Mouse (Mus musculus) left cerebral cortex, postnatal 4 days (tissue): ENCODE measurements around the gene Fbxo11. TPM values are rescaled to one million over a fixed set of nuclear protein-coding genes. Genes with fewer than 3 reads are reported as not detected.

Experiments
- DNase-seq: peaks from one replicate; pipeline ENCODE4 v3.0.0-alpha.2; 2022
- intact Hi-C: fragments of 180-260 bp; cut with DNase I; formaldehyde crosslinking; loops from one replicate; pipeline ENCODE4 v1.15.1; 2025
- total RNA-seq, 2 experiments: library from RNA; stranded (reverse); gene quantifications; 2 replicates each; pipeline ENCODE4 v1.2.3; 2021

Gene Fbxo11
- total RNA-seq = 100 to 1,000 TPM; 128 to 142 TPM

DNA sequence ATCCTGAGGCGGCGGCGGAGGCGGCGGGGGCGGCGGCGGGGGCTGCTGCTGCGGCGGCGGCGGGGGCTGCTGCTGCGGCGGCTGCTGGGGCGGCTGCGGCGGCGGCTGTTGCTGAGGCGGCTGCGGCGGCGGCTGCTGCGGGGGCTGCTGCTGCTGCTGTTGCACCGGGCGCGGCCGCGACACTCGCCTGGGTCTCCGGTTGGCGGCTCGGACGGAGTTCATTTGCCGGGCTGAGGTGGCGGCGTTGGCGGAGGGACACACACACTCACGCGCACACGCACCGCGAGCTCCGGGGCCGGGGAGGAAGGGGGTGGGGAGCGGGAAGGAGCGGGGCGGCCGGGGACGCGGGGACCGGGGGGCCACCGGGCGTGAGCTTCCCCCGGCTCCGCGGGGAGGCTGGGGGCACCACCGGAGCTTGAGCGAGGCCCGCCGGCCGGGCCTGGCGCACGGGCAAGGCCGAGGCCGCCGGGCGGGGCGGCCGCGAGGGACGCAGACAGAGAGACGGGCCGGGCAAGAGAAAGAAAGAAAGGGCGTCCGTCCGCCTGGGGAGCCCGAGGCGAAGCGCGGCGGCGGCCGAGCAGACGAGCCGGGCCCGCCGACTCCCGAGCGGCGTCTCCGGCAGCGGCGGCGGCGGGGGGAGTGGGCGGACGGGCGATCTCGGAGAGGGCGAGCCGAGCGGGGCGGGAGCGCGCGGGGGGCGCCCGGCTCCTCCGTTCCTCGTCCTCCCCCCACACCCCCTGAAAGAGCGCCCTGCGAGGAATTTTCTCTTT is at the start of gene Fbxo11:
Fbxo11 (minus strand) TSS at position 261 of the 770 bp plus-strand sequence.
- intact Hi-C loops = loop anchor here (5.0 kb wide), 2 partner anchors 187 to 447 kb away; no protein-coding TSS in a partner anchor
- peak; percentile 56 for DNase-seq

- intact Hi-C loops = no loop called here
These were observed 48.8 kb upstream of the Fbxo11 start for GRCm38 (mm10) chr17:88113883-88114229.

GRCm38 (mm10) chr17:88113015-88113882 is 48.2 kb upstream of the Fbxo11 start:
- no peak for DNase-seq
- intact Hi-C loops = no loop called here

More at GRCm38 (mm10) chr17:88113883-88114229, 48.8 kb upstream of the Fbxo11 start:
- DNase-seq = no peak

DNA sequence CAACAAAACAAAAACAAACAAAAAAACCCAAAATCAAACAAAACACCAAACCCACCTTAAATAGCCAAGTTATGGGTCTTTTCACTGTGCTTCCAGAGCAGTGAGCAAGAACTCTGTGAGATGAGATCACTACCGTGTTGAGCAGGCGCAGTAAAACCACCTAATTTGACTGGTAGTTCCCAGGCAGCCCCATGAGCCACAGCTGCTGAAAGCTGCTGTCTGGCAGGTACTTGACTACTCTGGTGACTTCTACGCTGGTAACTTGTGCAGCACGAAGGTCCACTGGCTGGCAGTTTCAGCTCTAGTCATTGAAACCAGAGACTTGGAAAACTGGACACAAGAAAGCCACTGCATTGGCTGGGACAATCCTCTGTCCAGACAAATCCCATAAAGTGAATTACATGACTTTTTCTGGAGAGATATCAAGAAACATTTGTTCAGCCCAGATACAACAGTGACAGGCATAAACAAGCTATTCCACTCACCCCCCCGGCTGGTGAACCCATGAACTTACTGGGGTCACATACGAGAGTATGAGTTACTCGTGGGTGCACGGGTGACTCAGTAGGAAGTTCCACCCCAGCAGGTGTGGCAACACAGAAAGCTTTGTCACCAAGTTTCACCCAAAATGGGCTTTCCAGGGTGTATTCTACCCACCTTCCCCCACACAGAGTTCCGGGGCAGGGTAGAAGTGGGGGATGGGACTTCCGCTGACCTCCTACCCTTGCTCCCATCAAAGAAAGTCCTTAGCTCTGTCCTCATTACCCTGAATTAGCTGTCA is 47.0 kb upstream of the Fbxo11 start:
- intact Hi-C loops = no loop called here
- DNase-seq = no peak

- DNase-seq = no peak
- intact Hi-C loops = no loop called here
These were observed 46.1 kb upstream of the Fbxo11 start for GRCm38 (mm10) chr17:88111081-88111796.

DNA sequence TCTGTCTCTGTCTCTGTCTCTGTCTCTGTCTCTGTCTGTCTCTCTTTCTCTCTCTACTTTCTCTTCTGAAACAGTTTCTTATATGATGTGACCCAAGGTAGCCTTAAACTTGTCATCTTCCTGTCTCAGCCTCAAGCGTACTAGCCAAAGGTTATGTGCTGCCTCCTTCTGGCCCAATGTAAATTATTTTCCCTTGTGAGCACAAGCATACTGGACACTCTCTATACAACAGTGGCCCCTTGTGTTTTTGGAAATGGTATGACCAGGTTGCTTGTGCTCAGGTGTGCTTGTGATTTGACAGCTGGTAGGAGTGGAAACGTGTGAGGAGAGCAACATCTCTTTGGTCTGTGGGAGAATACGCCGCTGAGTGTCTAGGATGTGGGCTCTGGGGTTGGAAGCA is 42.6 kb upstream of the Fbxo11 start:
- intact Hi-C loops = no loop called here

GRCm38 (mm10) chr17:88106365-88106764 is 41.3 kb upstream of the Fbxo11 start:
- peak; percentile 4 for DNase-seq
- intact Hi-C loops = no loop called here

More for the DNA sequence above, 42.6 kb upstream of the Fbxo11 start:
- DNase-seq = no peak

GRCm38 (mm10) chr17:88102597-88102996 is 37.5 kb upstream of the Fbxo11 start:
- intact Hi-C loops = no loop called here
- no peak for DNase-seq

- no peak for DNase-seq
- intact Hi-C loops = no loop called here
These were observed 33.2 kb upstream of the Fbxo11 start for GRCm38 (mm10) chr17:88098181-88098852.

GRCm38 (mm10) chr17:88097543-88097942 is 32.5 kb upstream of the Fbxo11 start:
- intact Hi-C loops = no loop called here
- no peak for DNase-seq

- intact Hi-C loops = no loop called here
- no peak for DNase-seq
These were observed 31.8 kb upstream of the Fbxo11 start for GRCm38 (mm10) chr17:88096809-88097399.

DNA sequence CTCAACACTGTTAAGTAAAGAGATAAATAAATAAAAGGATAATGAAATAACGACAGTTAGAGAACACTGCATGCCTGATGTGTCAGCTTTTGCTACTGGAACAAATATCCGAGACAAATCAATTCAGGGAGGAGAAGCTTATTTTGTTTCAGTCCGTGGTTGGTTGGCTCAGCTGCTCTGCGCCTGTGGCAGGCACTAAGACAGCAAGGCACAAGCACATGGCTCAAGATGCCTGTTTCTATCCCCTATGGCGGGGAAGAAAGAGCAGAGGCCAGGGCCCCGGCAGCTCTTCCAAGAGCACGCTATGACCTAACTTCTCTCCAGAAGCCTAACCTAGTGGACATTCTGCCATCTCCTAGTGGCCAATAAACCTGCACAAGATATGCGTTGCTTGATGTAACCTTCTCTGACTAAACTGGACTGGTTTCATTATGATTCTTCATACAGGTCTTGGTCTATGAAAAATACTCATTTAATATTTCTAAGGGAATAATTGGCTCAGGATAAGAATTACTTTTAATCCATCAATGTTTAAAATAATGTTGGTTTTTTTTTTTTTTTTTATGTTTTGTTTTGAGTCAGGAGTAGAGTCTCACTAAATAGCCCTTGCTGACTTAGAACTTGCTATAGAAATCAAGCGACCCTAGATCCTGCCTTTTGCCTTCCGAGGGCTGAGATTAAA is 30.6 kb upstream of the Fbxo11 start:
- DNase-seq = peak; percentile 10
- intact Hi-C loops = no loop called here

- intact Hi-C loops = no loop called here
- no peak for DNase-seq
These were observed 29.2 kb upstream of the Fbxo11 start for GRCm38 (mm10) chr17:88094327-88094726.

- intact Hi-C loops = no loop called here
- DNase-seq = no peak
These were observed 28.7 kb upstream of the Fbxo11 start for GRCm38 (mm10) chr17:88093798-88094197.

DNA sequence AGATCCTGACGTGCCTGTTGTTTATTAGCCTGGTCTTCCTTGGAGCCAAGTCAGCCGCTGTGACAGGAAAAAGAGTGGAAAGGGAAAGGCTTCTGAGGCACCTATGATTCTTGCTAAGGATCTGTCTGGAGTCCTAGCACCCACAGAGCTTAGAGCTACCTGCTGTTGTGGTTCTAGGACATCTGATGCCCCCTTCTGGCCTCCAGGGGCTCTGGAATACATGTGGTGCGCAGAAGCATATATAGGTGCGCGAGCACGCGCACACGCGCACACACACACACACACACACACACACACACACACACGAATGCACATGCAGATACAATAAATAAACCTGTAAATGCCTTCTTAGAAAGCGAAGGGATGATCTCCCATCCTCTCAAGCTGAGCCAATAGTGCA is 20.9 kb upstream of the Fbxo11 start:
- intact Hi-C loops = no loop called here
- DNase-seq = no peak

DNA sequence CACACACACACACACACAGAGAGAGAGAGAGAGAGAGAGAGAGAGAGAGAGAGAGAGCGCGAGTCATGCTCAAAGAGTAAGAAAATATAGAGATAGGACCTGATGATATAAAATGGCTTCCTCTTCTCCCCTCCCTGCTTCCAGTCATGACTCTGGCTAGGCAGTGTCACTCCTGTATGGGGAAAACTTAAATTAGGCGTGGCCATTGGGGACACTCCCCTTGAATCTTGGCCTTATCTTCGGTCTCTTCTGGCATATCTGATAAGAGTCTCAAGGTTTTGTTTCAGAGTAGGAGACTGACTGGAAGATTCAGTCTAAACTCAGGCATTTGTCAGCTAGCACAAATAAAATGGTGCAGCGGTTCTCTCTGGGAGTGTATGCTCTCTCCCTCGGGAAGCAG is 16.4 kb upstream of the Fbxo11 start:
- intact Hi-C loops = loop anchor here (5.0 kb wide), 1 partner anchor 166 kb away; no protein-coding TSS in a partner anchor
- DNase-seq = no peak

DNA sequence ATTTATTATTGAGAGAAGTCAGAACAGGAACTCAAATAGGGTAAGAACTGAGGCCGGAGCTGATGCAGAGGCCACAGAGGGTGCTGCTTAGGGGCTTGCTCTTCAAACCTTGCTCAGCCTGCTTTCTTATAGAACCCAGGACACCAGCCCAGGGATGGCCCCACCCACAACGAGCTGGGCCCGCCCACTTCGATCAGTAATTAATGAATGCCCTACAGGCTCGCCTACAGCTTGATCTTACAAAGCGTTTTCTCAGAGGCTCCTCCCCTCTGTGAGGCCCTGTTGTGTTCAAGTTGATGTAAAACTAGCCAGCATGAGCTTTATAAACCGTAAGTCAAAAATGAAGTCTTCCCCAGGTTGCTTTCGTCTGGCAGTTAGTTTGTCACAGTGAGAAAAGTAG is 14.7 kb upstream of the Fbxo11 start:
- intact Hi-C loops = loop anchor here (5.0 kb wide), 1 partner anchor 168 kb away; no protein-coding TSS in a partner anchor
- DNase-seq = no peak

DNA sequence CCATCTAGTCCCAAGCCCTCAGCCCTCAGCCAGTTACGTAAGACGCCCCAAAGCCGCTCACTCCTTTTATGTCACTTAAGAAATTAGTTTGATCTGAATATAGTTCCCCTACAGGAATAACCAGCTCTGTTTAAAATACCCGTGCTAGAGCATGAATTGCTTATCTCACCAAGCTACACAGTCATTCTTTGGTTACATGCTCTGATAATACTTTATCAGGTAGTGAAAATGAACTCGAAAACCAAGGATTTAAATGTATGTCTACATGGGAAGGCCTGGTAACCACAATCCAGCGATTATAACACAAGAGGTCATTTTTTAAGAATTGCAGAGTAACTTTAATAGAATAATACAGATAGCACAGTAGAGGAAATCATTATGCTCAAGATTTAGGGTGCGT is 7.0 kb upstream of the Fbxo11 start:
- intact Hi-C loops = no loop called here
- no peak for DNase-seq
